Mouse (Mus musculus) cortical plate, adult 2 months (tissue): ENCODE data around the gene Cenpa.

Experiments
- CTCF ChIP-seq: fragments of 200-500 bp; IDR thresholded peaks from 2 replicates; pipeline ENCODE4 v1.5.1; 2011; ENCODE audit warnings: mild to moderate bottlenecking, control low read depth, low read length; ENCODE audit not compliant: insufficient read depth; ENCODE audit errors: extremely low read depth
- POLR2A ChIP-seq: fragments of 200-500 bp; IDR thresholded peaks from 2 replicates; pipeline ENCODE4 v1.6.1; 2011; ENCODE audit warnings: mild to moderate bottlenecking, low read length, control low read depth; ENCODE audit not compliant: insufficient read depth; ENCODE audit errors: extremely low read depth

GRCm38 (mm10) chr5:30619211-30619610 is 47.4 kb upstream of the Cenpa start:
- TF ChIP-seq CTCF, result no peak
- TF ChIP-seq POLR2A, result no peak
